ENCODE assay signal across 9 mouse cellular contexts in genomic region chr4:63560079-63560478, GRCm38 (mm10). TPM values are rescaled to one million over a fixed set of nuclear protein-coding genes. Genes with fewer than 3 reads are reported as not detected.
DNase-seq lines count a peak whose midpoint lies in the region; ATAC-seq and TF ChIP-seq lines count a peak whose summit lies in the region.
"Had no signal": no experiment of that assay in that cellular context is flagged by ENCODE, and none has a peak within 500 bp of the region (broad histone marks: within the 10 kb centered on the region; RNA-seq: fewer than 3 reads in every experiment).

No protein-coding gene starts in this region.

- ATAC-seq in heart, embryonic 12.5 days (ENCODE audit: insufficient number of reproducible peaks, low FRiP score), result no peak
- no peak for ATAC-seq in intestine, embryonic 14.5 days (replicated peaks; ENCODE audit: low FRiP score, low TSS enrichment, low read depth)
- ATAC-seq in activated CD4-positive, CD25-positive, alpha-beta regulatory T cell, adult 4 months, result no peak
- no peak for ATAC-seq in erythroid progenitor cell, adult 5-6 weeks (replicated peaks; ENCODE audit: low FRiP score, poor library complexity, severe bottlenecking)

- H3K9me3 ChIP-seq in heart, embryonic 12.5 days (replicated peaks), result no peaks in the 10 kb centered on the region
- H3K9me3 ChIP-seq in intestine, embryonic 14.5 days (ENCODE audit: control insufficient read depth, low read length), result no peaks in the 10 kb centered on the region

- intact Hi-C loops in heart, postnatal 36 days (cut with DNase I), result no loop called here

- H3K4me3 ChIP-seq in heart, embryonic 12.5 days, result no peak overlapping the region
- H3K4me3 ChIP-seq in intestine, embryonic 14.5 days (ENCODE audit: low read depth, low read length), result no peak overlapping the region
- peak overlapping the region; percentile 42 for H3K4me3 ChIP-seq in myocyte

- peak overlapping the region; percentile 75; the same call in 1 of the 2 replicates for H3K4me2 ChIP-seq in heart, embryonic 12.5 days
- H3K4me2 ChIP-seq in intestine, embryonic 14.5 days (ENCODE audit: low read length), result peak overlapping the region; percentile 83; the same call in 1 of the 2 replicates
- peak overlapping the region; percentile 98 for H3K4me2 ChIP-seq in myocyte (ENCODE audit: low read depth)

- peak; percentile 47 for TF ChIP-seq POLR2A in myocyte (IDR thresholded peaks at IDR 0.05; ENCODE audit: insufficient read length, low read depth)

- peaks cover 42% of the 10 kb centered on the region for H3K4me1 ChIP-seq in heart, embryonic 12.5 days (replicated peaks)
- H3K4me1 ChIP-seq in intestine, embryonic 14.5 days (replicated peaks; ENCODE audit: control insufficient read depth, insufficient read depth, low read length), result peaks cover 40% of the 10 kb centered on the region

- WGBS in heart, embryonic 12.5 days, result 48% methylated on average over 8 of the region's 8 CpGs
- 78% methylated on average over 8 of the region's 8 CpGs for WGBS in intestine, embryonic 14.5 days

- H3K27ac ChIP-seq in heart, embryonic 12.5 days (ENCODE audit: poor library complexity, severe bottlenecking), result no peak overlapping the region
- no peak overlapping the region for H3K27ac ChIP-seq in intestine, embryonic 14.5 days (ENCODE audit: low read depth)

- H3K79me2 ChIP-seq in myocyte (ENCODE audit: control insufficient read depth, insufficient read depth), result peaks cover 25% of the 10 kb centered on the region

- H3ac ChIP-seq in myocyte (ENCODE audit: control insufficient read depth, insufficient read length), result peak overlapping the region; percentile 44

- no peaks in the 10 kb centered on the region for H3K27me3 ChIP-seq in heart, embryonic 12.5 days (replicated peaks)
- no peaks in the 10 kb centered on the region for H3K27me3 ChIP-seq in intestine, embryonic 14.5 days (replicated peaks; ENCODE audit: control insufficient read depth, insufficient read depth, low read length)
- no peaks in the 10 kb centered on the region for H3K27me3 ChIP-seq in myocyte (ENCODE audit: control insufficient read depth, insufficient read depth, insufficient read length)

- DNase-seq in heart, postnatal 36 days, result no peak
- peak; percentile 53 for DNase-seq in ES-CJ7 (ENCODE audit: low read depth, low spot score)
- no peak for DNase-seq in intestine, embryonic 14.5 days (ENCODE audit: low spot score)
- DNase-seq in frontal cortex, postnatal 25 days (ENCODE audit: low spot score in 2 of 2), result no peak

- no peak overlapping the region for H3K9ac ChIP-seq in heart, embryonic 12.5 days
- H3K9ac ChIP-seq in intestine, embryonic 14.5 days (ENCODE audit: low read length), result no peak overlapping the region

- peaks cover 9% of the 10 kb centered on the region; the same call in 1 of the 2 replicates for H3K36me3 ChIP-seq in heart, embryonic 12.5 days
- peaks cover 6% of the 10 kb centered on the region; the same call in 1 of the 2 replicates for H3K36me3 ChIP-seq in intestine, embryonic 14.5 days (ENCODE audit: control insufficient read depth, insufficient read depth, low read length)
- H3K36me3 ChIP-seq in myocyte (ENCODE audit: control insufficient read depth, insufficient read depth), result peaks cover 23% of the 10 kb centered on the region

TF ChIP-seq in myocyte, 11 proteins besides CTCF, POLR2A, EP300 and RAD21:
- peak; percentile 53 for TF ChIP-seq POLR2AphosphoS2 (IDR thresholded peaks at IDR 0.05; ENCODE audit: insufficient read length, low read depth)
- no peak for TF ChIP-seq SRF (IDR thresholded peaks at IDR 0.05; ENCODE audit: control insufficient read depth, insufficient read length, low read depth)
- TF ChIP-seq MYOG (IDR thresholded peaks at IDR 0.05; ENCODE audit: control insufficient read depth in 1 of 3, insufficient read depth in 1 of 3, insufficient read length in 2 of 3, low read depth in 2 of 3), result peak in 2 of 3 experiments; percentile 5 to 61
- 0 out of 2 replicates have a peak, but pooled peaks have one; percentile 21 for TF ChIP-seq CEBPB (IDR thresholded peaks at IDR 0.05; ENCODE audit: insufficient read depth, poor library complexity, severe bottlenecking)

RNA-seq across cellular contexts. Expression of gene Tmem268, which starts 1.5 kb away (rescaled TPM):
- 5.3 and 5.6 TPM in 2 replicates for polyA plus RNA-seq in heart, embryonic 12.5 days (2016; fragmentation: Nextera tagmentation; extraction: Ambion mirVana)
- 10 to 100 TPM in 1 of 2 experiments, 1 to 10 TPM in 1; 8.4 to 12.2 TPM for total RNA-seq in heart, postnatal 36 days (2021)
- 11.3 and 11.9 TPM in 2 replicates for polyA plus RNA-seq in intestine, embryonic 14.5 days (2014; fragmentation: Nextera tagmentation; extraction: Ambion mirVana)
- polyA plus RNA-seq in myocyte (2012; fragmentation: generic; extraction: Trizol), result 19.5 TPM
- polyA plus RNA-seq in activated CD4-positive, CD25-positive, alpha-beta regulatory T cell, adult 4 months (2017; shearing (Covaris generic)), result 10 to 100 TPM; 16.6 to 17.6 TPM
- total RNA-seq in erythroid progenitor cell, adult 5-6 weeks (2015; ENCODE audit: low replicate concordance), result 0.42 and 1.4 TPM in 2 replicates
- total RNA-seq in erythroid progenitor cell, adult 5-6 weeks (2017; ENCODE audit: low replicate concordance), result 2.0 and 2.1 TPM in 2 replicates

RNA-seq across cellular contexts. Expression of gene Atp6v1g1, which starts 15.5 kb away (rescaled TPM):
- 196 and 202 TPM in 2 replicates for polyA plus RNA-seq in heart, embryonic 12.5 days (2016; fragmentation: Nextera tagmentation; extraction: Ambion mirVana)
- total RNA-seq in heart, postnatal 36 days (2021), result 100 to 1,000 TPM; 150 to 161 TPM
- 264 and 277 TPM in 2 replicates for polyA plus RNA-seq in intestine, embryonic 14.5 days (2014; fragmentation: Nextera tagmentation; extraction: Ambion mirVana)
- 447 TPM for polyA plus RNA-seq in myocyte (2012; fragmentation: generic; extraction: Trizol)
- 100 to 1,000 TPM; 180 to 210 TPM for polyA plus RNA-seq in activated CD4-positive, CD25-positive, alpha-beta regulatory T cell, adult 4 months (2017; shearing (Covaris generic))
- 83.0 and 91.2 TPM in 2 replicates for total RNA-seq in erythroid progenitor cell, adult 5-6 weeks (2015; ENCODE audit: low replicate concordance)
- total RNA-seq in erythroid progenitor cell, adult 5-6 weeks (2017; ENCODE audit: low replicate concordance), result 52.5 and 69.6 TPM in 2 replicates

RNA-seq across cellular contexts. Expression of gene Gm11213, which starts 45.0 kb away (rescaled TPM):
- polyA plus RNA-seq in heart, embryonic 12.5 days (2016; fragmentation: Nextera tagmentation; extraction: Ambion mirVana), result not detected in 2 replicates
- not detected for total RNA-seq in heart, postnatal 36 days (2021)
- not detected in 2 replicates for polyA plus RNA-seq in intestine, embryonic 14.5 days (2014; fragmentation: Nextera tagmentation; extraction: Ambion mirVana)
- polyA plus RNA-seq in myocyte (2012; fragmentation: generic; extraction: Trizol), result not detected
- polyA plus RNA-seq in activated CD4-positive, CD25-positive, alpha-beta regulatory T cell, adult 4 months (2017; shearing (Covaris generic)), result not detected
- total RNA-seq in erythroid progenitor cell, adult 5-6 weeks (2015; ENCODE audit: low replicate concordance), result not detected in 2 replicates
- total RNA-seq in erythroid progenitor cell, adult 5-6 weeks (2017; ENCODE audit: low replicate concordance), result not detected in 2 replicates
- total RNA-seq: layer of hippocampus, postnatal 10 days had no signal
